ENCODE assay signal across 16 mouse cellular contexts in genomic region chr19:40549516-40550135, GRCm38 (mm10). TPM values are rescaled to one million over a fixed set of nuclear protein-coding genes. Genes with fewer than 3 reads are reported as not detected.
DNase-seq lines count a peak whose midpoint lies in the region; ATAC-seq and TF ChIP-seq lines count a peak whose summit lies in the region.
"Had no signal": no experiment of that assay in that cellular context is flagged by ENCODE, and none has a peak within 500 bp of the region (broad histone marks: within the 10 kb centered on the region; RNA-seq: fewer than 3 reads in every experiment).

No protein-coding gene starts in this region.

- TF ChIP-seq CTCF in stomach, postnatal 0 days (IDR thresholded peaks at IDR 0.05; ENCODE audit: low read depth): no peak

- WGBS in forebrain, embryonic 15.5 days: 53% methylated on average over 6 of the region's 6 CpGs
- WGBS in forebrain, embryonic 10.5 days: 70% methylated on average over 6 of the region's 6 CpGs
- WGBS in heart, embryonic 16.5 days: 57% methylated on average over 6 of the region's 6 CpGs
- 35% methylated on average over 6 of the region's 6 CpGs for WGBS in midbrain, embryonic 11.5 days
- WGBS in midbrain, embryonic 15.5 days: 33% methylated on average over 6 of the region's 6 CpGs
- 33% methylated on average over 6 of the region's 6 CpGs for WGBS in stomach, postnatal 0 days

- intact Hi-C loops in heart, postnatal 25 days (cut with DNase I): no loop called here

- H3K9me3 ChIP-seq in forebrain, embryonic 15.5 days: no peaks in the 10 kb centered on the region
- no peaks in the 10 kb centered on the region for H3K9me3 ChIP-seq in forebrain, embryonic 10.5 days
- H3K9me3 ChIP-seq in heart, embryonic 16.5 days (replicated peaks; ENCODE audit: control insufficient read depth, low read length): no peaks in the 10 kb centered on the region
- H3K9me3 ChIP-seq in midbrain, embryonic 11.5 days (ENCODE audit: control insufficient read depth, low read length): no peaks in the 10 kb centered on the region
- H3K9me3 ChIP-seq in midbrain, embryonic 15.5 days: no peaks in the 10 kb centered on the region
- H3K9me3 ChIP-seq in stomach, postnatal 0 days (ENCODE audit: control insufficient read depth, low read length): no peaks in the 10 kb centered on the region
- H3K9me3 ChIP-seq: hindbrain, embryonic 15.5 days; midbrain, embryonic 13.5 days; neural tube, embryonic 12.5 days had no signal

- no peak overlapping the region for H3K9ac ChIP-seq in forebrain, embryonic 15.5 days (replicated peaks)
- H3K9ac ChIP-seq in heart, embryonic 16.5 days (ENCODE audit: low read length): peak overlapping the region; percentile 49; the same call in 1 of the 2 replicates
- no peak overlapping the region for H3K9ac ChIP-seq in midbrain, embryonic 11.5 days (ENCODE audit: low read length)
- no peak overlapping the region for H3K9ac ChIP-seq in midbrain, embryonic 15.5 days
- H3K9ac ChIP-seq in stomach, postnatal 0 days (ENCODE audit: low read length): peak overlapping the region; percentile 43; the same call in 1 of the 2 replicates
- H3K9ac ChIP-seq: hindbrain, embryonic 15.5 days; midbrain, embryonic 13.5 days; neural tube, embryonic 12.5 days had no signal

- TF ChIP-seq EP300 in stomach, postnatal 0 days (optimal IDR thresholded peaks at IDR 0.05): no peak

- no peaks in the 10 kb centered on the region for H3K27me3 ChIP-seq in forebrain, embryonic 15.5 days
- no peaks in the 10 kb centered on the region for H3K27me3 ChIP-seq in forebrain, embryonic 10.5 days (ENCODE audit: poor library complexity, severe bottlenecking)
- H3K27me3 ChIP-seq in heart, embryonic 16.5 days (ENCODE audit: control insufficient read depth, insufficient read depth, low read length): no peaks in the 10 kb centered on the region
- no peaks in the 10 kb centered on the region for H3K27me3 ChIP-seq in midbrain, embryonic 11.5 days (ENCODE audit: control insufficient read depth, insufficient read depth, low read length)
- no peaks in the 10 kb centered on the region for H3K27me3 ChIP-seq in midbrain, embryonic 15.5 days (replicated peaks)
- H3K27me3 ChIP-seq in stomach, postnatal 0 days (ENCODE audit: control insufficient read depth, insufficient read depth, low read length): no peaks in the 10 kb centered on the region
- H3K27me3 ChIP-seq: hindbrain, embryonic 15.5 days; neural tube, embryonic 12.5 days had no signal

- no peak overlapping the region for H3K4me3 ChIP-seq in forebrain, embryonic 15.5 days
- no peak overlapping the region for H3K4me3 ChIP-seq in forebrain, embryonic 10.5 days
- H3K4me3 ChIP-seq in heart, embryonic 16.5 days (ENCODE audit: low read length): no peak overlapping the region
- H3K4me3 ChIP-seq in midbrain, embryonic 11.5 days (ENCODE audit: low read depth, low read length): no peak overlapping the region
- no peak overlapping the region for H3K4me3 ChIP-seq in midbrain, embryonic 15.5 days
- no peak overlapping the region for H3K4me3 ChIP-seq in stomach, postnatal 0 days (ENCODE audit: low read depth, low read length)
- H3K4me3 ChIP-seq: hindbrain, embryonic 15.5 days; midbrain, embryonic 13.5 days; neural tube, embryonic 12.5 days had no signal

- no peaks in the 10 kb centered on the region for H3K4me1 ChIP-seq in forebrain, embryonic 15.5 days
- H3K4me1 ChIP-seq in forebrain, embryonic 10.5 days: peaks cover 14% of the 10 kb centered on the region
- H3K4me1 ChIP-seq in heart, embryonic 16.5 days (ENCODE audit: control insufficient read depth, insufficient read depth, low read length): peaks cover 17% of the 10 kb centered on the region
- peaks cover 13% of the 10 kb centered on the region; the same call in 1 of the 2 replicates for H3K4me1 ChIP-seq in midbrain, embryonic 11.5 days (ENCODE audit: control insufficient read depth, insufficient read depth, low read length)
- no peaks in the 10 kb centered on the region for H3K4me1 ChIP-seq in midbrain, embryonic 15.5 days
- no peaks in the 10 kb centered on the region for H3K4me1 ChIP-seq in stomach, postnatal 0 days (replicated peaks; ENCODE audit: control insufficient read depth, insufficient read depth)
- H3K4me1 ChIP-seq: hindbrain, embryonic 15.5 days; neural tube, embryonic 12.5 days had no signal

- ATAC-seq in forebrain, embryonic 15.5 days (replicated peaks): no peak
- peak; percentile 50; the same call in 1 of the 2 replicates for ATAC-seq in heart, embryonic 16.5 days (replicated peaks; ENCODE audit: extremely low read depth, insufficient read depth, low FRiP score)
- ATAC-seq in midbrain, embryonic 11.5 days (ENCODE audit: low FRiP score): no peak
- ATAC-seq in midbrain, embryonic 15.5 days (replicated peaks): no peak
- peak; percentile 56; the same call in 1 of the 2 replicates for ATAC-seq in stomach, postnatal 0 days (ENCODE audit: low FRiP score, low TSS enrichment)

- H3K4me2 ChIP-seq in forebrain, embryonic 15.5 days (replicated peaks): no peak overlapping the region
- peak overlapping the region; percentile 32 for H3K4me2 ChIP-seq in heart, embryonic 16.5 days (ENCODE audit: low read depth, low read length)
- no peak overlapping the region for H3K4me2 ChIP-seq in midbrain, embryonic 11.5 days
- H3K4me2 ChIP-seq in midbrain, embryonic 15.5 days: no peak overlapping the region
- no peak overlapping the region for H3K4me2 ChIP-seq in stomach, postnatal 0 days (replicated peaks; ENCODE audit: low read depth)
- H3K4me2 ChIP-seq: hindbrain, embryonic 15.5 days; midbrain, embryonic 13.5 days; neural tube, embryonic 12.5 days had no signal

- 0 out of 2 replicates have a peak overlapping the region, but pooled peaks have one; percentile 6 for H3K27ac ChIP-seq in forebrain, embryonic 15.5 days (replicated peaks)
- H3K27ac ChIP-seq in forebrain, embryonic 10.5 days: no peak overlapping the region
- H3K27ac ChIP-seq in heart, embryonic 16.5 days (ENCODE audit: low read length): peak overlapping the region; percentile 89
- H3K27ac ChIP-seq in midbrain, embryonic 11.5 days (ENCODE audit: low read depth, low read length): no peak overlapping the region
- no peak overlapping the region for H3K27ac ChIP-seq in midbrain, embryonic 15.5 days
- H3K27ac ChIP-seq in stomach, postnatal 0 days (replicated peaks): peak overlapping the region; percentile 91
- H3K27ac ChIP-seq: hindbrain, embryonic 15.5 days; midbrain, embryonic 13.5 days; neural tube, embryonic 12.5 days had no signal

- peaks cover 39% of the 10 kb centered on the region for H3K36me3 ChIP-seq in forebrain, embryonic 15.5 days
- peaks cover 50% of the 10 kb centered on the region for H3K36me3 ChIP-seq in forebrain, embryonic 10.5 days (replicated peaks)
- peaks cover 26% of the 10 kb centered on the region for H3K36me3 ChIP-seq in heart, embryonic 16.5 days (ENCODE audit: control insufficient read depth, insufficient read depth)
- H3K36me3 ChIP-seq in midbrain, embryonic 11.5 days (ENCODE audit: control insufficient read depth, insufficient read depth, low read length): peaks cover 25% of the 10 kb centered on the region
- H3K36me3 ChIP-seq in midbrain, embryonic 15.5 days (replicated peaks): peaks cover 27% of the 10 kb centered on the region
- H3K36me3 ChIP-seq in stomach, postnatal 0 days (ENCODE audit: control insufficient read depth, insufficient read depth, low read length): peaks cover 17% of the 10 kb centered on the region

- no peak for DNase-seq in forebrain, embryonic 10.5 days (ENCODE audit: extremely low spot score, low spot score)
- DNase-seq in heart, postnatal 25 days (ENCODE audit: low spot score): no peak
- peak; percentile 86 for DNase-seq in midbrain, embryonic 11.5 days (ENCODE audit: low spot score, missing footprints)
- DNase-seq in stomach, postnatal 0 days (ENCODE audit: low spot score): no peak
- no peak for DNase-seq in adrenal gland, postnatal 25 days
- DNase-seq: adrenal gland, adult 8-10 months; gastrocnemius, postnatal 36 days; liver; lung, postnatal 10 days; thymus, postnatal 14 days had no signal

RNA-seq across cellular contexts. Expression of gene Sorbs1, which starts 36.0 kb away (rescaled TPM):
- polyA plus RNA-seq in forebrain, embryonic 15.5 days (2015; fragmentation: Nextera tagmentation; extraction: Ambion mirVana): 111 and 118 TPM in 2 replicates
- polyA plus RNA-seq in forebrain, embryonic 10.5 days (2016; fragmentation: Nextera tagmentation; extraction: Ambion mirVana): 36.3 and 39.0 TPM in 2 replicates
- 141 and 152 TPM in 2 replicates for polyA plus RNA-seq in heart, embryonic 16.5 days (2015; fragmentation: Nextera tagmentation; extraction: Ambion mirVana)
- 100 to 1,000 TPM; 604 to 684 TPM for total RNA-seq in heart, postnatal 25 days (2021)
- polyA plus RNA-seq in midbrain, embryonic 11.5 days (2014; fragmentation: Nextera tagmentation; extraction: Ambion mirVana): 61.0 and 62.6 TPM in 2 replicates
- 93.9 and 94.3 TPM in 2 replicates for polyA plus RNA-seq in midbrain, embryonic 15.5 days (2015; fragmentation: Nextera tagmentation; extraction: Ambion mirVana)
- polyA plus RNA-seq in stomach, postnatal 0 days (2015; fragmentation: Nextera tagmentation; extraction: Ambion mirVana): 107 and 111 TPM in 2 replicates
- total RNA-seq in adrenal gland, postnatal 25 days (2021): 66.4 and 76.7 TPM in 2 replicates

RNA-seq across cellular contexts. Expression of gene Aldh18a1, which starts 38.6 kb away (rescaled TPM):
- polyA plus RNA-seq in forebrain, embryonic 15.5 days (2015; fragmentation: Nextera tagmentation; extraction: Ambion mirVana): 78.8 and 79.1 TPM in 2 replicates
- polyA plus RNA-seq in forebrain, embryonic 10.5 days (2016; fragmentation: Nextera tagmentation; extraction: Ambion mirVana): 114 and 115 TPM in 2 replicates
- 51.9 and 58.3 TPM in 2 replicates for polyA plus RNA-seq in heart, embryonic 16.5 days (2015; fragmentation: Nextera tagmentation; extraction: Ambion mirVana)
- 1 to 10 TPM; 7.0 to 7.3 TPM for total RNA-seq in heart, postnatal 25 days (2021)
- polyA plus RNA-seq in midbrain, embryonic 11.5 days (2014; fragmentation: Nextera tagmentation; extraction: Ambion mirVana): 67.0 and 75.4 TPM in 2 replicates
- 60.5 and 63.8 TPM in 2 replicates for polyA plus RNA-seq in midbrain, embryonic 15.5 days (2015; fragmentation: Nextera tagmentation; extraction: Ambion mirVana)
- 39.1 and 43.0 TPM in 2 replicates for polyA plus RNA-seq in stomach, postnatal 0 days (2015; fragmentation: Nextera tagmentation; extraction: Ambion mirVana)
- total RNA-seq in adrenal gland, postnatal 25 days (2021): 21.0 and 30.4 TPM in 2 replicates

Comparison
In these comparisons a context has a peak if more than half of its experiments do, and no peak if none do; other contexts are left out.
1. H3K27ac ChIP-seq: peak in forebrain, embryonic 15.5 days (single experiment), heart, embryonic 16.5 days (single experiment) and stomach, postnatal 0 days (single experiment); none in forebrain, embryonic 10.5 days (single experiment), midbrain, embryonic 11.5 days (single experiment) and midbrain, embryonic 15.5 days (single experiment).
2. ATAC-seq: peak in heart, embryonic 16.5 days (single experiment) and stomach, postnatal 0 days (single experiment); none in forebrain, embryonic 15.5 days (single experiment), midbrain, embryonic 11.5 days (single experiment) and midbrain, embryonic 15.5 days (single experiment).
3. H3K9ac ChIP-seq: peak in heart, embryonic 16.5 days (single experiment) and stomach, postnatal 0 days (single experiment); none in forebrain, embryonic 15.5 days (single experiment), midbrain, embryonic 11.5 days (single experiment) and midbrain, embryonic 15.5 days (single experiment).